Mouse (Mus musculus) frontal cortex, adult (tissue): ENCODE data around the gene Slc25a12.

ENCODE experiments used
- ATAC-seq: cut with Nextera tagmentation; 2 replicates; pipeline ENCODE4 v1.9.2; 2017; ENCODE audit warnings: mild to moderate bottlenecking, moderate library complexity, mixed read lengths; ENCODE audit not compliant: low TSS enrichment

Slc25a12 gene

DNA sequence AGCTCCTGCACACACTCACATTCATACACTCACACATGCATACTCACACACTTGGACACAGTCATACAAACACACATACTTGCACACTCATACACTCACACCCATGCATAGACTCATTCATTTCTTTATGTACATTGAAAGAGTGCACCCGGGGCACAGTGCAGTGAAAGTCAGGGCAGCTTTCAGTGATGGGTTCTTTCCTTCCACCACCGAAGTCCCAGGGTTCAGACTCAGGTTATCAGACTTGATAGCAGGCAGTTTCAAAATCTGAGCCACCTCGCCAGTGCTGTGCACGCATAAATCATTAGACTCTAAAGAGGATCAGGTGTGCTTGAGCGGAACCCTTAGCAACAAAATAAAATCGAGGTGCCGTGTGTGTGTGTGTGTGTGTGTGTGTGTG is 17.4 kb downstream of the Slc25a12 start:
- no peak for ATAC-seq

DNA sequence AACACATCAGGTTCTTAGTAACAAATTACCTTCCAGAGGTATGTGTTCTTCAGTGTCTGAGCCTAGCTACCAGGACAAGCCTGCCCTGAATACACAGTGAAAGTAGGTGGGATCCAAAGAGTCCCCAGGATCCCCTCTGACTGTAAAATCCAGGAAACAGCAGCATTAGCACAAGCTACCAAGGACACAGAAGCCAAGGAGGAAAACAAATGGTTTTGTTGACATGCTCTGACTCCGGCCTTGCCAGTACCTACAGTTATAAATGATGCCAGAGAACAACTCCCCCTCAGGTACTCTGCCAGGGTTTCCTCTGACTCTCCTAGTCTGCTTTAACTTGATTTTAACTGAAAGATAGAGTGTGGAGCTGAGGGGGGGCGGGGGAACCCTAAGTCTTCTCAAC is 18.0 kb downstream of the Slc25a12 start:
- ATAC-seq: no peak

DNA sequence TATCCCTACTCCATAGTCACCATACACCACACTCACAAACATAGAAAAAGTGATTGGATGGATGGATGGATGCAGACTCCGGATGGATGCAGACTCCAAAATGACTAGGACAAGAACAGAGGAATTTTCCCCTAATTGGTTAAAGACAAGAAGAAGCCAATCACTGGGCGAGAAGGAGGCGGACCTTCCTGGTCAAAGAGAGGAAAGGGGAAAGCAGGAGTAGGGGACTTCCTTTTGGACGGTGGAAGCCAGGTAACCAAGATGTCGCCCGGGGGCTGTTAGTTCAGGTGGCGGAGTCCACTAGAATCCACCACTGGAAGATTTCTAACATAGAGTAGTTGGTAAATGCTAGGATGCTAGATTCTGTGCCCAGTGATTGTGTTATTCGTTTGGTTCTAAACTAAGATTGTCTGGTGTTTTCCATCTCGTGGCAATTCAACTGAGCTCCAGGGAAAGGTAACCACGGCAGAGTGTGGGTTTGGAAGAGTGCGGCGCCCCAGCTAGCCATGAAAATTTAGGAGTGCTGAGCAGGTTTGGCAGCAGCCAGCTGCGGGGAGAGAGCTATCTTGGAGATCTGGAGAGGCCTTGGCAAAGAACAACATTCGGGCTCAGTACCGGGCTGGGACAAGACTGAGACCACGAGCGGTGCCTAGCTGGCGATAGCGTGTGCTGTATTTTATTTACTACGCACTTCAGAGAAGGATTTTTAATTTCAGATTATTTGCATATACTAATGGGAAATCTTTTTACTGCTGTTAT is 19.6 kb downstream of the Slc25a12 start:
- no peak for ATAC-seq

DNA sequence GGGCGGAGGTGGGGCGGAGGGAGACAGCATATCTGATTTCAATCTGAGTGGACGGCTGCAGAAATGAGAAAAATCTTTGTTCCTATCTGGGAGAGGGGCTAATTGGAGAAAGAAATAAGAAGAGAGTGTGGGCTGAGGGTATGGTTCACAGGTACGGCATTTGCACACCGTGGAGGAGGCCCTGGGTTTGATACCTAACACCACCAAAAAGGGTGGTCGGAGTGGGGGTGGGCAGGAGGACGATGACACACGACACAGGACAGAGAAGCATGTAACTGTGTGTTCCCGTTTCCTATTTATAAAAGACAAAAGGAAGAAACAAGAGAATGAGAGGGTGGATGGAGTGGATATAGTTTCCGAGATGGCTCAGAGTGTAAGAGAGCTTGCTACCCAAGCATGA is 20.4 kb downstream of the Slc25a12 start:
- ATAC-seq: no peak

DNA sequence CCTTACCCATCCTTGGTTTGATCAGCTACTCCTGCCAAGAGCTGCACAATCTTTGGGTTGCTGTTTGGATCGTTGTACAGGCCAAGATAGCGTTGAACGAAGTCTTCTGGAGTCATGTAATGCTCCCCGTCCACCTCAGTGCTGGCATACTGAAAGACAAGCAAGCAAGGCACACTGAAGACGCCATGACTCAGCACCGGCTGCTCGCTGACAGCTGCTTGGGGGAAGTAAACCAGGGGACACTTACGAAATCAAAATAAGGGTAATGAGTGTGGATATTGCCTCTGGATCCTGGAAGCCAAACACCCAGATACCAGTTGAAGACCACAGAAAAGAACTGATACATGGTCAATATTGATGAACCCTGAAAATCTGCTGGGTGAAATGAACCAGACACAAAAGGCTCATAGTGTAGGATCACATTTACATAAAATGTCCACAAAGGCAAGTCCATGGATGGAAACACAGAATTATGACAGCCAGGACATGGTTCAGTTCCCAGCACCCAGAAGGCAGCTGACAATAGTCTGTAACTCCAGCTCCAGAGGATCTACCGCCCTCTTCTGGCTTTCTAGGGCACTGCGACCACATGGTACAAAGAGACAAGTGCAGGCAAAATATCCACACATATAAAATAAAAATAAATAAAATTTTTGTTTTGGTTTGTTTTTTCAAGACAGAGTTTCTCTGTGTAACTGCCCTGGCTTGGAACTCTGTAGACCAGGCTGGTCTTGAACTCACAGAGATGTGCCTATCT is 23.5 kb downstream of the Slc25a12 start:
- peak; percentile 48; the same call in 1 of the 2 replicates for ATAC-seq

DNA sequence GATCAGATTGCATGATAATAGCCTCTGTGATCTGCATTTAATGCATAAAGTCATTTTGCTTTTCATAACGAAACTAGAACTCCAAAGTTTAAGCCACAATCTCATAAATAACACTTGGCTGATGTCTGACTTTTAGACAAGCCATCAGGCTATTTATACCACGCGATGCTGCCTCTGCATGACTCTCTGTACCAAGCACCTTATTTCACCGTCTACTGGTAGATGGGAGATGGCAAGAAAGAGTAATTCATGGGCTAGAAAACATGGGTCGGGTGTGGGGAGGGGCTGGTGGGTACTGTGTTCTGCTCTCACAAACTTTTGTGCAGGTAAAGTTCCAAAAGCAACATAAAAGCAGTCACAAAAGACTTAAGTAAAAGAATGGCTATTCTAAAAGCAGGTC is 27.4 kb downstream of the Slc25a12 start:
- no peak for ATAC-seq

DNA sequence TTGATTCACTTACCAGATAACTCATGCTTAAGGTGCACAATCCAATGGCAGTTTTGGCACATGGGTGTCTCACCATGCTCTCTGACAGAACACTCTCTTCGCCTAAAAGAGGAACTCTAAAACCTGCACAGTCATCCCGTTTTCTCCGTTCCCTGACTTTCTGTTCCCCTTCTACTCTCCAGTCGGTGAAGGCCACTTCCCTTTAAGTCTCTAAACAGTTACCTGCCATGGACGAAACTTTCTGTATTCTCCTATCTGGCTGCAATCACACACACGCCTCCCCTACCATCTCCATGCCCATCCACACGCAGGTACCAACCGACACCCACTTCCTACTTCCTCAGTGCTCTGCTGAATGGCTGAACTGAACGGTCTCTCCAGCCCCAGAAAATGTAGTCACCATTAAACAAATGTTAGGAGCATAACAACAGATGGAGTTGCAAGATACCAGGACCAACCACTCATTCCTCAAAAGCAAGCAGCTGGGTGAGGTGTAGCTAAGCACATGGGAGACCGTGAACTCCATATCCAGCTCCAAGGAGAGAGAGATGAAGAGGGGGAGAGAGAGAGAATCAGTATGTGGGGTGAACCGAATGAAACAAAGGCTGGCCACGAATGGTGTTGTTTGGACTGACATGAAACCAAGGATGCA is 29.3 kb downstream of the Slc25a12 start:
- peak; percentile 50; the same call in 1 of the 2 replicates for ATAC-seq

DNA sequence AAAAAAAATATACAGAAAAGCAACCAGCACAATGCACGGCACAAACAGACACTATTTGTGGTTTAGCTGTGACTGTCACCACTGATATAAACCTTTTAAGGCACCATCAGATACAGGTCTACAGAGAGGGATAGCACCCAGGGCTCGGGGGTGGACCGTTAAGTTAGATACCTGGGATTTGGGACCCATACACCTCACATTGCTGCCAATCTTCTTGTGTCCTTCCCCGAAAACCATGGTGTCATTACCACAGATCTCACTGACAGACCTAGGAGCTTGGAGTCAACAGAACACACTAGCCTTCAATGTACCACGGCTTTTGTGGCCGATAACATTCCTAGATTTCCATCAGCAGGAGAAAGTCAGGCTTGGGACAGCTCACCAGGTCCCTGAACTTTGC is 30.9 kb downstream of the Slc25a12 start:
- ATAC-seq: no peak

DNA sequence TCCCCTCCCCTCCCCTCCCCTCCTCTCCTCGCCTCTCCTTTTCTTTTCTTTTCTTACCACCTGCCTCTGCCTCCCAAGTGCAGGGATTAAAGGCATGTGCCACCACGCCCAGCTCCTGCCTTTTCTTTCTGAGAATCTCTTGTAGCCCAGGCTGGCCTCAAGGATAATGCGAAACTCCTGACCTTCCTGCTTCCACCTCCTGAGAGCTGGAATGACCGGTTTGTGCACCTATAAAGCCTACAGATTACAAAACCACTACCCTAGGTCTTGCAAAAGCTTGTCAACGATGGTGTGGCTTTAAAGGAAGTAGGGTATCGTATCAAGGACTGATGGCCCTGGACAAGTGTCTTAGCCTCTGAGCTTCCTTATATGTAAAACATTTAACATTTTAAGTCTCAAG is 31.3 kb downstream of the Slc25a12 start:
- ATAC-seq: no peak

DNA sequence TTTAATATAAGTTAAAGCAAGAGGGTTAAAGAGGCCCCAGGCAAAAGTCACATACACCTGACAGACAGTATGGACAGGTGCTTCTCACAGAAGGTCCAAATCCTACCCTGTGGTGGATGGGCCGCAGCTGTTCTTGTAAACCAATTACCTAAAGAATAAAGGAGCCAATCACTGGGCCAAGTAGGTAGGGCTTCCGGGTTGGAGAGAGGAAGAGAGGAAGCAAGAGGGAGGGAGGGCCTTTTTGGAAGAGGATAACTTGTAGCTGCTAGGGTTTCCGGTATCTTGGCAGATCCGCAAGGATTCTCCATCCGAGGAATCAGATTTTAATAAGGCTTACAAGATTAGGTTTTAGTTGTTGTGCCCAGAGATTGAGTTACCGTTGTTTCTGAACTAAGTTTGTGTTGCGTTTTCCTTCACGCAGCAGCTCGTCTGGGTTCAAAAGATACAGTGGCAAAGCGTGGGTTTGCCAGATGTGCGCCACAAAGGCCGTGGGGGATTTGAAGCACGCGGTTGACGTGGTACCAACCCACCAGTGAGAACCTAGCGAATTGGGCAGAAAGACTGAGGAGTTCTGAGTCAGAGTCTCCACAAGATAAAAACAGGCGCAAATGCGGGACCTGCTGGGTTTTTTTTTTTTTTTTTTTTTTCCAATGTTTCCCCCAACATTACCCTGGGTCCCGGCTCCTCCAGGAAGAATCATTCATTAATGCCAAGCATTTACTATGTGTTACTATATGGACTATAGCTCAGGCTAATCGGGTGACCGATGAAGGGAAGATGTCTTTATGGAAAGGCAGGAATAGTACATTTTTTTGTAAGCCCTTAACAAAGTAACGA is 33.3 kb downstream of the Slc25a12 start:
- ATAC-seq: no peak

DNA sequence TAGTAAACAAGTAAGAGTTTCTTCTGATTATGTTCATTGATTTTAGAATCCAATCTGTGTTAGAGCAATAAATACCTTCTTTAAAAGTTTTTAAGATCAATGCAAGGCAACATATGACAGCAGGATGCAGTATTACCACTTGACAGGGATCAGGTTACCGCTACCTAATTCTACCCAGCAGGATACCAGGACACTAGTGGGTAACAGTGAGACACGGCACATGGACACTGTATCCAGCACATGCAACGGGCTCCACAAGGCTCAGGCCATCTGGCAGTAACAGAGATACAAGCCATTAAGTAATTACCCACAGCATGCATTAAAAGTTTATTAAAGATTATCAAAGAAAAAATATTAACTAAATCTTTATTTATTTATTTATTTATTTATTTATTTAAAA is 37.8 kb downstream of the Slc25a12 start:
- ATAC-seq: no peak

DNA sequence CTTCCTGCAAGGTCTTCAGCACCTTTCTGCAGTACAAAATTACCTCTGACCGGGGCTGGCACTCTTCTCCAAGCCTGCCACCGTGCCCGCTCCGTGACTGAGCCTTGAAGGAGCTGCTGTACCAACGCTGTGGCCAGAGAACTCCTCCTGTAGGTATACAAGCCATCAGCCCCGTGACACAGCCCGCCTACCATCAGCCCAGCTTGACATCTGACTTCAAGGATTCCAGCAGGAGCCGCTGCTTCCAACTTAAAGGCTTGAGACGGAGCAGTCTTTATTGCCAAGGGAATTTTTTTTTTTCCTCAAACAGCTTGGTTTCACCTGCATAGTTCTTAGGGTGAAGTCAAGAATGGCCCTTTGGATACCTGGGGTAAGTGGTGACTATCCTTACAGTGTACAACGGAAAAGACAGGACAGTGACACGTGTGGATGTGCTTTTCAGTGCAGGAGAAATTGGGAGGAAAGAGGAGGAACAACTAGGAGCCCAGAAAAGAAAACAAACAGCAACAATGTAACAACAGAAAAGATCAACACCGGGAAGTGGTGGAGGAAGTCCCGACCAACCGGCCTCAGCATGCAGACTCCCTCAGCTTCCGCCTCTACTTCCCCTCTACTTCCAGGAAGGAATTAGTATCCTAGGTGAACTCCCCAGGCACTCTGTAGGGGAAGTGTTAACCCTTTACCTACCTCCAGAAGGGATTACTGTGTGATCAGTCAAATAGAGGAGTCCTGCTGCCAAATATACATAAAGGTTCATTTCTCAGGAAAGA is 39.0 kb downstream of the Slc25a12 start:
- ATAC-seq: no peak

DNA sequence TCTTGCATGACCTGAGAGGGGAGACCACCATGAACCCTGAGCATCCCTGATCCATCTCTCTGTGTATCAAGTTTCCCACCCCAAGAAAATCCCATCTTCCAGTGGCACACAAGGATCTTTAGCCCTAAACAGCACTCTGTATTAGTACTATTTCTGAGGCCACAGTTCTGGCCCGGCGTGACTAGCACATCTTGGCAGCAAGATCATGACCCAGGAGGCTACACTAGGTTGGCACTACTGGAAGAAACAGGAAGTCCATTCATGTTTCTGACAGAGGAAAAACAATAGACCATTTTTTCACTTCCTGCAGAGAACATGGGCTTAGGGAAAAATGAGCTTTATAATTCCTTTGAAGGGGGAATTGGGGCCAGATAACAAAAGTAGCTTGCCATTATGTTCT is 39.8 kb downstream of the Slc25a12 start:
- ATAC-seq: 0 out of 2 replicates have a peak, but pooled peaks have one; percentile 41

DNA sequence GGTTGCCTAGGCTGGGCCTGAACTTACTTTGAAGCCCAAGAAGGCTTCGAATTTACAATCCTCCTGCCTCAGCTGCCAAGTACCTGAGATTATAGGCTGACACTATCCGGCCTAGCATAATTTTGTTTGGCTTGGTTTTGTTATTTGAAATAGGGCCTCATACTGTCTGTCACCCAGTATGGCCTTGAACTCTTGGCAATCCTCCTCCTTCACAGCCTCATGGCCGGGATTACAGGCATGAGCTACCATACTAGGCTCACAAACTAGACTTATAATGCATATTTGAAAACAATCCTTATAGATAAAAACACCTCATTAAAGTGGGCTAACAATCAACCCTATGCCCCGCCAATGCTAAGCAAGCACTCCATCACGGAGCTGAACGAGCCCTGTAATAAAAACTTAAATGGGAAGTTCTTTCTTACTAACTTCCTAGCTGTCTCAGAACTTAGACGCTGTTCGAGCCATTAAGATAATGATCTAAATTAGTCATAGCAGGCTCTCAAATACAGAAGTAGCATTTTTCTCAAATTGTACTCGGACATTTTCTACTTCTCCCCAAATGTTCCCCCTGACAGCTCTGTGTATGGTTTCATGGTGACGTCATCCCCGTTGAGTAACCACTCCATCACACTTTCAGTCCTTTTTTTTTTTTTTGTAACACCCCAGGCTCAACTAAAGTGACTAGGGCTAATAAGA is 40.6 kb downstream of the Slc25a12 start:
- ATAC-seq: no peak

DNA sequence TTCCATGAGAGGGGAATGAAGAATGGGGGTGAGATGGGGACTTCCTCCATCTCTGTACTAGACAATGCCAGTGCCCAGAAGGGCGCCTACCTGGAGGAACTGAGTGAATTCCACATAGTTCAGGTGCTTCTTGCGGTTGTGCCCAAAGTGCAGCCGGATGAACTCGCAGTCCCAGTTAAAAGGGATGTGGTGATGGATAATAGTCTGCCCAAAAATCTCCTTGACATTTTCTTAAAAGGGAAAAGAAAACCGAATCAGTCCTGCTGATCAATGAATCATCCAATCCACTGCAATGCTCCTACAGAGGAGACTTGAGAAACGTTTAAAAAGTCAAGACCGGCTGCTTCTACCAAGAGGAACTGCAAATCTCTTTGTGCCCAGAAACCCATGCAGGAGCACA is 43.7 kb downstream of the Slc25a12 start:
- ATAC-seq: no peak

DNA sequence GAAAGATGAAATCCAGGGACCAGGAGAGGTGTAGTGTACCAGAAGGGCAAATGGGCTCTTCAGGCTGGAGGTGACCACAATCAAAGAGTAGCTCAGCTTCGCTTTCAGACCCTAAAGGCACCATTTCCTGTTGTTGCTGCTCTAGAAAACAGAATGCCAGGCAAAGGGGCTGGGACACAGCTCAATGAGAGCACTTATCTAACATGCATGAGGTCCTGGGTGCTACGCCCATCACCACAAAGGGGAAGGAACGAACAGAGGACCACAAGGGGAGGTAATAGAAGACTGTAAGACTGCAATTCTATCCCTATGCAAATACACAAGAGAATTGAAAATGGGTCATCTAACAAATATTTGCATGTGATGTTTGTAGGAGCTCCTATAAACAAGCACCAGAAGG is 46.1 kb downstream of the Slc25a12 start:
- no peak for ATAC-seq

DNA sequence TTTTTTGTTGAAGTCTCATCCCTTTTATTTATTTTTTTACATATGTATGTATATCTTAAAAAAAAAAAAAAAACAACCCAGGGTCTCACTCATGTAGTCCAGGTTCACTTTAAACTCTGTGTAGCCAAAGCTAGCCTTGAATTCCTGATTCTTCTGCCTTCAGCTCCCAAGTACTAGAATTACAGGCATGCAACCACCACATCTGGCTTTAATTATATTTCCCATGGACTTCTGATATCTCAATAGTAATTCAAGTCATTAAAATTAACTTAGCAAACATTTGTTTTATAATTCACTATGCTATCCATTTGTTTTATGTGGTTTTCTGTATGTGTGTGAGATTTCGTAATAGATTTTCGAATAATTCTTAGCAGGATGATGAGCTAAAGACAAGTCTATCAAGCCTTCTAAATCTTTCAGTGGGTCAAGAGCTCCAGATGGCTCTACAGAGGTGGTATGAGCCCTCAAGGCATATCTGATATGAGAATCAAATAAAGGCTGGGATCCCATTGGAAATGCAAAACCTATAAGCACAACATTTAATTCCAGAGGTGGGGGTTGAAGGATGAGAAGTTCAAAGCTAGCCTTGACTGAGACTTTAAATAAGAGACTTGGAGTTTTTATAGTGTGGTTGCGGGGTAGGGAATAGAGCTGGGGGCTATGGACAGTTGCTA is 51.3 kb downstream of the Slc25a12 start:
- no peak for ATAC-seq

DNA sequence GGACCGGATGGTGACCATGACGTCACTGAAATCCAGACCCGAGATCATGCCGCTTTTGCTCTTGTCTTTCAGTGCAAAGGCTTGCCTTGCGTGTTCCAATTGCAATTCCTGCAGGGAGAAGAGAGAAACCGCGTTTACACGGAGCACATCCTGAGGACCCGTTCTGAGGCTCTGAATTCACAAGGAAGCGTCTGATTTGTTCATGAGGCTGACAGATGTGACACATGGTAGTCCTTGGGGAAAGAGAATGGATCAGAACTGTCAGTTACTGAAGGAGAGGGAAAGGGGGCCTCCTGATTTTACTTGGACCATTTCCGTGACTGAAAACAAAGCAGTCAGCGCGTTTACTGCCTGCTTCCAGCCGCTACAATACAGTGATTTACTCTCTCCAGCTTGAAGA is 52.5 kb downstream of the Slc25a12 start:
- ATAC-seq: no peak

DNA sequence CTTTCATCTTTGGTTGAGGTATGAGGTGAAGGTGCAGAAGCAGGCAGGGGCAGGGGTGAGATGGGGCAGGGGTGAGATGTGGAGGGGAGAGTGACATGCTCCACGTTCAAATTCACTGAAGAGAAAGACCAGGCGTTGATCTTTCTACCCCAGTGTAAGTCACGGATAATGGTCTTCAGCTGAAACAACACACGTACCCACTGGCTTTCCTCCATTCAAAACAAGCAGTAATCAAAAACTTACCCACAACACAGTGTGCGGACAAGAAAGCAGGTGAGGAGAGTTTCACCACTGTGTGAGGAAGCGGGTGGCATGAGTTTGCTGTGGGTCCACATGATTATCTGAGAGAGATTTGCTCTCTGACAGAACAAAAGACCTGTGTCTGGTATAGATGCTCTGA is 53.5 kb downstream of the Slc25a12 start:
- ATAC-seq: no peak

DNA sequence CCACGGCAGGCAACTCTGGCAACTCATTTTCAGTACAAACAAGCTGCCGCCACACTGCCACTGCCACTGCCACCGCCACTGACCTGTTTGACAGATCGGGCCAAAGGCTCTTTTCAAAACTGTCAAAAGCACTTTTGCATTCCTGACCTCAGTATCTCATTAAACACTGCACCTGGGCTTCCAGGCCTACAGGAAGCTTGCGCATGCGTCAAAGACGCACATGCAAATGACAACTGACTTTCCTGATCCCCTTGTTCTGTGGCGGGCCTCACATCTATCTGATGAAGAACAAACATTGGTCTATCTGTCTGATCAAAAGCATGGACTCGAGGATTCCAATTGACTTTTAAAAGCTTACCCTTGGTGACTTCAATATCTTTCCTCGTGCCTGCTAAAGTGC is 55.5 kb downstream of the Slc25a12 start:
- ATAC-seq: no peak
